Mouse (Mus musculus) neutrophil, adult 5-6 weeks (primary cell): ENCODE measurements around the gene Osbpl8. TPM values are rescaled to one million over a fixed set of nuclear protein-coding genes. Genes with fewer than 3 reads are reported as not detected.
"Not testable (repeated sequence)": the region's sequence is repeated elsewhere in the genome, so short reads cannot be mapped to it uniquely, and the experiment has no call there.

ENCODE experiments used
- ATAC-seq: fragments of 151-379, 151-347 bp; 2 replicates; pipeline ENCODE4 v1.8.0; 2017; ENCODE audit warnings: mild to moderate bottlenecking, moderate TSS enrichment; ENCODE audit not compliant: insufficient number of reproducible peaks, poor library complexity, low FRiP score, severe bottlenecking; ENCODE audit errors: extremely low read depth
- total RNA-seq: library from RNA; stranded (forward); fragments of 200-1000 nt; gene quantifications from 2 replicates; pipeline ENCODE4 v1.2.3, GENCODE M21; 2017

The Osbpl8 gene
- total RNA-seq: 87.2 and 87.7 TPM in 2 replicates

DNA sequence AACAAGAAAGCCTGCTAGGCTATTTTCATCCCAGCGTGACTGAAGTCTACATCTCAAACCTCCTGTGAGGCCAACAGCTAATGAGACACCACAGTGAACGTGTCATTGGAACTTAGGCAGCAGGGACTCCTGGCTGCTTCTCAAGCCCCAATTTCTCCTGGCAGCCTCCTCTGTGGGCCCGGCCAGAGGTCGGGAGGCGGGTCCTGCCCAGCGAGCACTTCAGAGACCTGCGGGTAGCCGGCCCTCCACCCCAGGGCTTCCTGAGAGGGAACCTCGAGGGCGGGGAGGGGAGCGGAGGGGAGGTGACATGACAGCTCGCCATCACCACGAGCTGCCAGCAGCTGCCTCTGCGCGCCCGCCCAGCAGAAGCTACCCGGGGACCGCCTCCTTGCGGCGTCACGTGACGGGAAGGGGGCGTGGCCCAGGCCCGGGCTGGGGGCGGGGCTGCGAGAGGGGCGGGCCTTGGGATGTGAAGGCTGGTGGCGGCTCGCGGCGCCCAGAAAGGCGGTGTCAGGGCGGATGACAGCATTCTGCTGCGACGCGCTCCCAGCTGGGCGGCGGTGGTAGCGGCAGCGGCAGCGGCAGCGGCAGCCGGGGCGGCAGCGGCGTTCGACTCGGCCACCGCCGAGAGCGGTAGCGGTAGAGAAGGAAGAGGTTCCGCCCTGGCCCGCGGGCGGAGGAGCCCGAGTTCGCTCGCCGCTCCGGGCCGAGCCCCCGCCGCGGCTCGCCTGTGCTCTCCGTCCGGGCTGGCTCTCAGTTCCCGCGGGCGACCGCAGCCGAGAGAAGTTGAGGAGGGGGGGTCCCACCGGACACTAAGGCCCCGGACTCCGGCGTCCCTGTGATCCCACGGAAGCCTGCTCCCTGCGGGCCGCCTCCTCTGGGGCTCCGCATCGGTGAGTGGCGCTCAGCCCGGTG, at the start of gene Osbpl8:
Gene Osbpl8, plus strand, starts transcription at position 449 of the 915 bp plus-strand sequence.
- ATAC-seq: peak; percentile 93

DNA sequence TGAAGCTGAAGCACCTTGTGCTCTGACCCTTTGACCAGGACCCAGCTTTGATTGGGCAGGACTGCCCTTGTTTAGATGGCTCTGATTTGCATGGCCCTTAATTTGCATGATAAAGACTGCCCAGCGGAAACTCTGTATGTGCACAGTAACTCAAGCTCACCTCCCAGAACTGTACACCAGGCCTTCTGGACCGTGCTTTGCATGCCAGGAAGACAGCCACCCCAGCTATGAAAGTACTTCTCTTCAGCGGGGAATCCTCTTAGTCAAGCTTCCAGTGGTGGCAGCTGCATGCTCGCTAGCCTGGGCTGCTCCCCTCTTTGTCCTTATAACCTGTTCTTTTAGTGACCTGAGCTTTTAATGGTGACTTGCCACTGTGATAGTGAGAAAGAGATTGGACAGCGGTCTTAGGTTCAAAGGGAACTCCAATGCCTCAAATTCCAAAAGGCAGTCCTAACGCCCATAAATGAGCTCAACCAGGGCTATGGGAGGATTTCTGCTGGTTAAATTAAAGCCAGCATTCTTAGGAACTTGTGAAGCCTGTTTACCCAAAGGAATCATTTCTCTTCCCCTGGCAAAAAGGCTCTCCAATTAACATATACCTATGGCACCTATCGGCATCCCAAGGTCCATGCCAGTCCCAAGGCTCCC, 47.2 kb upstream of the Osbpl8 start:
- peak; percentile 23; the same call in 1 of the 2 replicates for ATAC-seq

DNA sequence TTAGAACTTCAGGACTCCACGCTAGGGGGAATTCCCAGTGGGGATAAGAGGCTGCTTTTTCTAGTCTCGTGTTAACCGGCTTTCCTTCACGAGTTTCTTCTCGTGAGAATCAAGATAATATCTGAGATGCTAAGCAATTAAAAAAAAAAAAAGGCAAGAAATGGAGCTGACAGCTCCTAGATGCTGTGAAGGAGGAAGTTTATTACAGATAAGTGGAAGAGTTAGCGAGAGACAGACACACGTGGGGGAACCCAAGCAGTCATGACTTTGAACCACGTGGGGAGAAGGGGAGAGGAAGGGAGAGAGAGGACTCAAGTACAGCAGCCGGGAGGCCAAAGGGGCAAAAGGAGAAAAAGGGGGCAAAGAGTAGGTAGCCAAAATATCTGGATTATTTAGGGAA, 46.3 kb upstream of the Osbpl8 start:
- peak; percentile 40; the same call in 1 of the 2 replicates for ATAC-seq

DNA sequence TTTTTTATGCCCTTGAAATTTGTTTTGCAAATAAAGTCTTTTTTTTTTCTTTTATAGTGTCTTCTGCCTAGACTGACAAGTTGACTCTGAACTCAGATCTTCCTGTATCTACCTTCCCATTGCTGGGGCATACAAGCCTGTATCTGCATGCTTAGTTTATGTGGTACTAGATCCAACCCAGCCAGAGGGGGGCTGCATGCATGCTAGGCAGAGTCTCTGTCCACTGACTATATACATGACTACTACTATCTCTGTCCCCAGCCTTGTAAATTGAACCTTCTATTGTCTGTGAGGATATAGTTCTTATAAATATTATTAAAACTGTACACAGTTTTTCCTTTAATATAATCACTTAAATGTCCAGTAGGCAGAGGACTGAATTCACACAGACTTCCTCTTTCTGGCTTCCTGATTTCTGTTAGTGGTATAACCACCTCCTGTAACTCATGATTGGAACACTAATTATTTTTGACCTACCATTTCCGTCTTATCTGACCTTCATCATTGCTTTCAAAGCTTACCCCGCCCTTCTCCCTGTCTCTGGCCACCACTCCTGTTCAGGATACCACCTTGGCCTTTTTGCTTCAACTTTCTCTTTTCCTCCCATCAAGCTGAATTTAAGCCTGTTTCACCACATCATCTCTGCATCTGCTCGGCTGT, 45.4 kb upstream of the Osbpl8 start:
- peak; percentile 70 for ATAC-seq

DNA sequence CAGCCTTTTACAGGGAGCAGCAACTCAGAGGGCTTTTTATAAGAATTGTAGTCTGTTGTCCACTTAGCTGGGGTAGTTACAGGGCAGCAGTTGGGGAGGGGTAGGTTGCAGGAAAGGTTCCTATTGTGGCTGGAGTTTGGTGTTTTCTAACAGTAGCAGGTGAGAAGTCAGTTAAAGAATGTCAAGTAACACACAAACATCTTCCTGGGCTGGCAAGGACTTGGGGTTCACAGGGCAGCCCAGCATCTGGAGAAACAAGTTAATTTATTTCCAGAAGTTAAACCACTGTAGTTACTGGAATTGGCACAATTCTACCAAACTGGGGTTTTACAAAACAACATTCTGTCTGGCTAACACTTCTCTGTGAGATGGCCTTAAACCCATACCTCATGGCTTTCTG, 44.8 kb upstream of the Osbpl8 start:
- ATAC-seq: no peak

DNA sequence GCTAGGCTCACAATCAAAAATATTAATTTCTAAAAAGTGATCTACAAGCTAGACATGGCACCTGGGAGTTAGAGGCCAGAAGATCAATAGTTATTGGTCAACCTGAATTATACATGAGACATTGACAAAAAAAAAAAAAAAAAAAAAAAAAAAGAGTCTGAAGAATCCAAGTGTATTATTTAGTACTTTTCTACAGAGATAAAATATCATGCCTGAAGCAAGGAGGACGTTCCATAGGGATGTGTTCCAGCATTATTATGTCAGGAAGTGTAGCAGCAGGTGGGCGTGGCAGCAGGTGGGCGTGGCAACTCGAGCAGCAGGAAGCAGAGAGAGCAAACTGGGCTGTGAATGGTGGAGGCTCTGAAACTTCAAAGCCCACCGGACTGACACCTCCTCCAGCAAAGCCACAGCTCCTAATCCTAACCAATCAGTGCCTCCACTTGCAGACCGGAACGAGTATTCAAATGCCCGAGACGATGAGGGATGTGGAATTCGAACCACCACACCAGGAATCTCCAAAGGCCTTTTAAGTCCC, 41.6 kb upstream of the Osbpl8 start:
- no peak for ATAC-seq

DNA sequence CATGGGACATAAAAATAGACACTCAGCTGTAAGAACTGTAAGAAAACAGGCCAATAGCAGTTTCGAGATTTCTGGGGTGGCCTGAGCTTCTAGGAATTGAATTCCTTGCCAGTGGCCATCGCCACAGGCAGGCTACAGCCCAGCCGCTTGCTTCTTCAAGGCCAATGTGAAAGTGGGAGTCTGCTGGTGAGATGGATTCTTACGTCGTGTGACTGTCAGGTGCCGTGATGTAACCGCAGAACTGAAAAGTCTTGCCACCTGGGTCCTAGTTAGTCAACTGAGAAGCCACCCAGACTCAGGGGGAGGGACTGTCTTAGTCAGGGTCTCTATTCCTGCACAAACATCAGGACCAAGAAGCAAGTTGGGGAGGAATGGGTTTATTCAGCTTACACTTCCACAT, 40.4 kb upstream of the Osbpl8 start:
- no peak for ATAC-seq

DNA sequence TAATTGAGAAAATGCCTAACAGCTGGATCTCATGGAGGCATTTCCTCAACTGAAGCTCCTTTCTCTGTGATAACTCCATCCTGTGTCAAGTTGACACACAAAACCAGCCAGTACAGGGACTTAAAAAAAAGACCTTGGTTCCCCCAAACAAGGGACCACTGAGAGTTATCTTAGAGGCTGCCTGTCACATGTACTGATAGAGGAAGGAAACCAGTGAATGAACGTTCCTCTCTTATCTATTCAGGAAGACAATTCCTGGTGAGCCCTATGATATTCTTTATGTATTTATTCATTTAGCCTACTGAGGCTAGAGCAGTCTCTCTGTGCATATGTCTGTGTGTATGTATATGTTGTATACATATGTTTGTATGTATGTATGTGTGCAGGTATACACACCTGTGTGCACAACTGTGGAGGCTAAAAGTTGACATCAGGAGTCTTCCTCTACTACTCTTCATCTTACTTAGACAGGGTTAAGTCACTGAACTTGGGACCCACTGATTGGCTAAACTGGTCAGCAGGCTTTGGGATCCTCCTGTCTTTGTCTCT, 39.7 kb upstream of the Osbpl8 start:
- ATAC-seq: no peak

DNA sequence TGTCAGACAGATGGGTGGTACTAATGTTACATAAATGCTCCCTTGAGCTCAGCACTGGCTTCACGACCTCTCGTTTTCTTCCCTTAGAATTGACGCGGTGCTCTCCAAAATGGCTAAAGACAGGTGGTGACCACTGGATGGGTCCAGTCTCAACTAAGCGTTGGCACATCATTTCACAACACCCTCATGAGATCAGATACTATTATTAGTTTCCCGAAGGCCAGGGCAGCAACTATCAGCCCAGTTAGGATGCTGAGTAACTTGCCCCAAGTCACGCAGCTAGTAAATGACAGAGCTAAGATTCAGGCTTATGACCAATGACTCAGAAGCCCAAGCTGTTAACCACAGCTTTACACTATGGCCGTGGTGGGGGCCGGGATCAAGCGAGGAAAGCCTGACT, 37.2 kb upstream of the Osbpl8 start:
- peak; percentile 28; the same call in 1 of the 2 replicates for ATAC-seq

DNA sequence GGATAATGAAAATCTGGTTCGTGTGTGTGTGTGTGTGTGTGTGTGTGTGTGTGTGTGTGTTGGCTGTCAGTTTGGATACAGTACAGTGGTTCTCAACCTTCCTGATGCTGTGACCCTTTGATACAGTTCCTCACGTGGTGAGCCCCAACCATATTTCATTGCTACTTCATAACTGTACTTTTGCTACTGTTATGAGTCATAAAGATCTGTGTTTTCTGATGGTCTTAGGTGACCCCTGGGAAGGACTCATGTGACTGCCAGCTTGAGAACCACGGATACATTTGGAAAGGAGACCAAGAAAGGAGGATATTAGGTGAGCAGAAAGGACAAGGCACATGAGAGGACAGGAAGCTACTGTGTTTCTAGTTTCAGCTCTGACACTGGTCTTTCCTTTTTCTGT, 36.1 kb upstream of the Osbpl8 start:
- no peak for ATAC-seq

DNA sequence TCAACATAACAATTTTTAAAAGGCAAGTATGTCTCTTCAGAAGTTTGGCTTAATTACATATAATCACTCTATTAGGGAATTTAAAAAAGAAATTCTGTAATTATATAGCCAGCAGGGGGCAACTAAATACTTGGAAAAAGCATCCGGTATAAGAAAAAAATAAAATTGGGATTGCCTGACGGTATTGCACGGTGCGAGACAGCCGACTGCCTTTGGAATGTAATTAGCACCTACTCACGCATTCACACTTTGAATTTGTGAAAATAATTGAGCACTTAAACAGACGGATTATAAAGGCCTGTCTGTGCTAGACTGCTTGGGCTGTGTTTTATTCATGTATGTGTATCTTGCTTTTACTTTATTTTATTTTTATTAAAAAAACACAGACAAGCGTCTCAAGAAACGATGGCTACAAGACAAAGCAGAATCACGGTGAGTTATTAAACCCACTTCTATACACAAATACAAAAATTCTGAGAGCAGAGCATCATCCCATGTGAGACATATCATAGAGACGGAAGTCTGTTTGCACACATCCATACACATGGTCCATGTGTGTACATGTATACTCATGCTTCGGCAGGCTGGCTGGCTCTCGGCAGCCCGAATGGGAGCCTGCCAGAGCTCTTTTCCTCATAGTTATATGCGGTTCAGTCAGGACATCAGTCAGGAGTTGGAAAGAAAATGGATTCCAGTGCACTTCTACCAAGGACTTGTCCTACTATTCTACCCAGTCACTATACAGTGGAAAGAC, 34.5 kb upstream of the Osbpl8 start:
- no peak for ATAC-seq

DNA sequence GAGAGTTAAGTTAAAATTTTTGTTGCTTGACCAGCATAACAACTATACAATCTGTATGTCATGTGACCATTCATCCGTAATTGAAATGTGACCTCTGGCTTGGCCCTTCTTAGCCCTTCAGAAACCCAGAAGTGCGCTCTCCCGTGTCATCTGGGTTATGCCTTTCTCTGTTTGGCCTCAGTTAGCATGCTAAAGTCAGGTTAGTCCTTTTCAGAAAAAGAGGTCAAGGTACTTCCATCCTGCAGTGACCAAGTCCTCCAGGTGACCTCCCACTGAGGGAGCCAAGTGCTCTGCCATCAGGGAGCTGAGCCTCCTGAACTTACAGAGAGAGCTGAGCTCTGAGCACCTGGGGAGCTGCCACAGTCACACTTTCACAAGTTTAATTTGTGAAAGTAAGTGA, 33.7 kb upstream of the Osbpl8 start:
- no peak for ATAC-seq

DNA sequence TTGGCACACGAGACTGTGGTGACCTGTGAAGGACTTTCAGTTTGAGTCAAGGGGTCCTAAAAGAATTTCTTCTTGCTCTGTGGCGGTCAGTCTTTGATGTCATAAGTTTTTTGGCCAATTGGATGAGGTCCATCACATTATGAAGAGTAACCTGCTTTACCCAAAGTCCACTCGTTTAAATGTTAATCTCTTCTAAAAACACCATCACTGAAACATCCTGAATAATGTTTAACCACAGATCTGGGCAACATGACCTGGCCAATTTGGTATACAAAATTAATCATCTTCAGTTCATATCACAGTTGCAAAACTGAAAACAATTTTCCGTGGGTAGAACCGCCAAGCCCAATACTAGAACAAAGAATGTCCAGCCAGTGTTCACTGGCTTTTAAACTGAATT, 31.3 kb upstream of the Osbpl8 start:
- no peak for ATAC-seq

DNA sequence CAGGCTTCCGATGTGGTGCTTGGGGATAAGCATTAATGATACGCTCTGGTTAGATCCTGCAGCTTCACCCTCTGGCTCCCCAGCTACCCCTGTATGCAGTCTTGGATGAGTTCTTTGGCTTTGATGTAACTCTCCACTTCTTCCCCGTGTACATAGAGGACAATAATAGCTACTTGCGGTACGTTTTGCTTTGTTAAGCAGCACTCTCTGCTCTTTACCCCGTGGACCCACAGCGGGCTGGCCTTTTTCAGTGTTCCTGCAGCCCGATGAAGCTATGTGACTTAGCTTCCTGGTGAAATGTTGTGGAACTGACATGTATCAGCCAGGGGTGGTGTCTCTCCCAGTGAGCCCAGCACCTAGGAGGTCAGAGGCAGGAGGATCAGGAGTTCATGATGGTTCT, 30.6 kb upstream of the Osbpl8 start:
- ATAC-seq: no peak

DNA sequence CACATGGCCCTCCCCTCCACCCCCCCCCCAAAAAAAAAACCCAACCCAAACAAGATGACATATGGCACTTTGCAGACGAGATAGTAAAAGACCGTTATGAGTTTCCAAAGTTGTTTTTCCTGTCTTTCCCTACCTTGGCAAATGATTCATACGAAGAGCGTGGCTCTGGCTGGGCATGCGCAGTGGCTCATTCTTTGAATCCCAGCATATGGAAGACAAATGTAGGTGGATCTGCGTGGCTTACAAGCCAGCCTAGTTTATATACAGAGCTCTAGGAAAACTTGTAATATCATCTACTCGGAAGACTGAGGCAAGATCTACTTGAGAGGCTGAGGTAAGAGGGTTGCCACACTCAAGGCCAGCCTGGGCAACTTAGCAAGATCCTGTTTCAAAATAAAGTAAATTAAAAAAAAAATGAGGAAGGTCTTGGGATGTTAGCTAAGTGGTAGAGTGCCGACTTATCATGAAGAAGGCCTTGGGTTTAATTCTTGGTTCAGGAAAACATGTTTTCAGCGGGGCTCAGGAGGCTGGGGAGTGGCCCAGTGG, 30.1 kb upstream of the Osbpl8 start:
- peak; percentile 24; the same call in 1 of the 2 replicates for ATAC-seq

DNA sequence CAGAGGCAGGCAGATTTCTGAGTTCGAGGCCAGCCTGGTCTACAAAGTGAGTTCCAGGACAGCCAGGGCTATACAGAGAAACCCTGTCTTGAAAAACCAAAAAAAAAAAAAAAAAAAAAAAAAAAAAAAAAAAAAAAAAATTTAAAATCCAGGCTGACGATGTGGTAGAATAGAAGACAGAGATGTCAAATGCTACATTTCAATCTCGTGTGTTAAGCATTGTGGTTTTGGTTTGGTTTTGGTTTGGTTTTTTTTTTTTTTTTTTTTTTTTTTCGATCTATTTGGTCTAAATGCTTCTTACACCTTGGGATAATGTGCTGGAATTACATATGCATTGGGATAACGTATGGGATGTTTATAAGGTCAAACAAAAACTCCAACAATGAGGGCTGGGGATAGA, 28.2 kb upstream of the Osbpl8 start:
- ATAC-seq: not testable (repeated sequence)

DNA sequence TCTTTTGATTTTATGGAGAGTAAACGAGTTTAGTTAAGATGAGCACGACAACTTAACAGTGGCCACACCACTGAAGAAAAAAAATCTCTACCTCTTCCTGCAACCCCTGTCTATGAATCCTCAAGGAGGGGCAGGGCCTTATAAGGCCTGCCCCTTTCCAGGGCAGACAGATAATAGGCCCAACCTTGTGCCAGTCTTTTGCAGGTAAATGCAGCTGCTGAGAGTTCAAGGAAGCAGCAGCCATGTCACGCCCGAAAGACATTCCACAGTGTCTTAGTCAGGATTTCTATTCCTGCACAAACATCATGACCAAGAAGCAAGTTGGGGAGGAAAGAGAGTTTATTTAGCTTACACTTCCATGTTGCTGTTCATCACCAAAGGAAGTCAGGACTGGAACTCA, 26.6 kb upstream of the Osbpl8 start:
- no peak for ATAC-seq

DNA sequence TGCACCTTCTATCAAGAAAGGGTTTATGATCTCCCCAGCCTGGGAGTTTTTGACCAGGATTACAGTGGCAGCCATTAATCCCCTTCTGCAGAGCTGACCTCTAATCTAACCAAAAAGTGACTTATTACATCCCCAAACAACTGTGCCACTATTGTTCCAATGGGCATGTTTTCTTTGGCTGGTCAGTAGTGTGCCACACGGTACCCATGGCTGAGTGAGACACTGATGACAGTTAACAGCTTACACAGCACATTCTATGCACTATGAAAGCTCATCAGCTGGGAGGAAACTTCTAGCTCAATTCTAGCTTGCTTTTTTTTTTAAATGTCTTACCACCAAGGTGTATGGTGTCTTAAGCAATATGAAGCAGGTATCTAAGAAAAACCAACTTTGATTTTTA, 25.4 kb upstream of the Osbpl8 start:
- no peak for ATAC-seq
